Mouse (Mus musculus) intestine, embryonic 15.5 days (tissue): Measurements from ENCODE around the gene Man1a2. TPM values are rescaled to one million over a fixed set of nuclear protein-coding genes. Genes with fewer than 3 reads are reported as not detected.

Experiments
- ATAC-seq: fragments of 200-750 bp; cut with Nextera tagmentation; 2 replicates; pipeline ENCODE4 v1.8.0; 2017; ENCODE audit warnings: moderate TSS enrichment, moderate library complexity
- H3K27ac ChIP-seq: fragments of 300-500 bp; sonication (generic); 2 replicates; pipeline ENCODE4 v1.5.1; 2015; ENCODE audit warnings: mild to moderate bottlenecking, inconsistent platforms
- H3K27me3 ChIP-seq: fragments of 300-500 bp; sonication (generic); replicated peaks from 2 replicates; pipeline ENCODE4 v1.6.1; 2015; ENCODE audit warnings: inconsistent platforms
- H3K36me3 ChIP-seq: fragments of 300-500 bp; sonication (generic); 2 replicates; pipeline ENCODE4 v1.6.1; 2015; ENCODE audit warnings: inconsistent platforms
- H3K4me1 ChIP-seq: fragments of 300-500 bp; sonication (generic); replicated peaks from 2 replicates; pipeline ENCODE4 v1.6.1; 2015; ENCODE audit warnings: inconsistent platforms
- H3K4me2 ChIP-seq: fragments of 300-500 bp; sonication (generic); replicated peaks from 2 replicates; pipeline ENCODE4 v1.6.1; 2015; ENCODE audit warnings: mild to moderate bottlenecking, inconsistent platforms
- H3K4me3 ChIP-seq: fragments of 300-500 bp; sonication (generic); replicated peaks from 2 replicates; pipeline ENCODE4 v1.5.1; 2015; ENCODE audit warnings: inconsistent platforms
- H3K9ac ChIP-seq: fragments of 300-500 bp; sonication (generic); 2 replicates; pipeline ENCODE4 v1.6.1; 2015; ENCODE audit warnings: inconsistent platforms
- H3K9me3 ChIP-seq: fragments of 300-500 bp; sonication (generic); 2 replicates; pipeline ENCODE4 v1.6.1; 2016; ENCODE audit warnings: inconsistent platforms
- WGBS: fragments of 180-500 bp; shearing (Covaris S2); methylation state at CpG from one replicate; pipeline ENCODE4 v1.1.7; 2015; 5-methylcytosine and 5-hydroxymethylcytosine counted together
- polyA plus RNA-seq: library from polyadenylated mRNA; unstranded; fragments of >200 nt; fragmentation: Nextera tagmentation; extraction: Ambion mirVana; gene quantifications from 2 replicates; pipeline ENCODE4 v1.2.1, GENCODE M21; 2015

Gene Man1a2
- 84.1 and 88.8 TPM in 2 replicates for polyA plus RNA-seq

DNA sequence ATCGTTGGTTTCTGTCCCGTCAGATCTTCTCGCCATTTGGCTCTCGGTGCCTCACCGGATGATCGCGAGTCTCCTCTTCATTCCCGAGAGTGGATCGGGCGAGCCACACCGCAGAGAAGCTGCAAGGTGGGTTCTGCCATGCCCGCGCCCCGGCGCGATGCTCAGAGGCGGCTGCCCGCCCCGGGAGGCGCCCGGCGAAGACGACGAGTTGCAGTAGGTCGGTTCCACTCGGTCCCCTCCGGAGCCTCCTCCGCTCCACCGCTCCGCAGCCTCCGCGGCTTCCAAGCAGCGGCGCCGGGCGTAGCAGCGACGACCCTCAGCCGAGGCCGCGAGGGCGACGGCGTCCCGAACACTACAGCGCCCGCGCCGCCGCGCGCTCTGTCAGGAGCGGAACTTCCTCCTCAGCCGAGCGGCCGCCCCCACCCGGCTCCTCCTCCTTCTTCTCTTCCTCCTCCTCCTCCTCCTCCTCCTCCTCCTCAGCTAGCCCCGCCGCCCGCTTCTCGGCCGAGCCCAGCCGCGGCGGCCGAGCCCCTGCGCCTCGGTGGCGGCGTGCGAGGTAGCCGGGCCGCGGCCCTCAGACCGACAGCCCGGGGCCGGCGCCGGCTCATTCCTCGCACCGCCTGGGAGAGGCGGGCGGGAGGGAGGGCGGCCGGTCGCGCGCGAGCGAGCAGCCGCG lies at the start of gene Man1a2:
Gene Man1a2, minus strand, starts transcription at position 417 of the 676 bp plus-strand sequence.
- Histone ChIP-seq H3K4me1 (peaks cover 9% of the 10 kb centered on the region), H3K27ac (peak within 1 kb of the TSS; percentile 96), H3K4me3 (peak within 1 kb of the TSS; percentile 86), H3K9ac (peak within 1 kb of the TSS; percentile 91), H3K36me3 (no peaks in the 10 kb centered on the region), H3K27me3 (no peaks in the 10 kb centered on the region), H3K4me2 (peak within 1 kb of the TSS; percentile 75), H3K9me3 (no peaks in the 10 kb centered on the region)
- WGBS = under 1% methylated on average over 84 of the region's 92 CpGs
- peak; percentile 93 for ATAC-seq

GRCm38 (mm10) chr3:100734482-100735154 lies 49.3 kb upstream of the Man1a2 start:
- ATAC-seq = no peak
- no peaks in the 10 kb centered on the region for H3K4me1 ChIP-seq
- H3K4me3 ChIP-seq = no peak overlapping the region
- H3K27ac ChIP-seq = no peak overlapping the region
- H3K9ac ChIP-seq = no peak overlapping the region
- H3K4me2 ChIP-seq = no peak overlapping the region
- H3K36me3 ChIP-seq = no peaks in the 10 kb centered on the region
- no peaks in the 10 kb centered on the region for H3K9me3 ChIP-seq
- H3K27me3 ChIP-seq = no peaks in the 10 kb centered on the region
- 71% methylated on average over 12 of the region's 12 CpGs for WGBS

- H3K9ac ChIP-seq = no peak overlapping the region
- no peaks in the 10 kb centered on the region for H3K9me3 ChIP-seq
- no peaks in the 10 kb centered on the region for H3K27me3 ChIP-seq
- H3K27ac ChIP-seq = no peak overlapping the region
- no peaks in the 10 kb centered on the region for H3K36me3 ChIP-seq
- H3K4me3 ChIP-seq = no peak overlapping the region
- H3K4me2 ChIP-seq = no peak overlapping the region
- 92% methylated on average over 11 of the region's 11 CpGs for WGBS
- no peaks in the 10 kb centered on the region for H3K4me1 ChIP-seq
- no peak for ATAC-seq
Observed at GRCm38 (mm10) chr3:100731896-100732295, 46.6 kb upstream of the Man1a2 start.

- 86% methylated on average over 3 of the region's 3 CpGs for WGBS
- Histone ChIP-seq H3K36me3 (no peaks in the 10 kb centered on the region), H3K27ac (no peak overlapping the region), H3K9me3 (no peaks in the 10 kb centered on the region), H3K4me2 (no peak overlapping the region), H3K27me3 (no peaks in the 10 kb centered on the region), H3K4me3 (no peak overlapping the region), H3K9ac (no peak overlapping the region), H3K4me1 (no peaks in the 10 kb centered on the region)
- ATAC-seq = no peak
Observed at GRCm38 (mm10) chr3:100731347-100731746, 46.0 kb upstream of the Man1a2 start.

GRCm38 (mm10) chr3:100728008-100728712 lies 42.9 kb upstream of the Man1a2 start:
- H3K9ac ChIP-seq = no peak overlapping the region
- H3K4me3 ChIP-seq = no peak overlapping the region
- no peak overlapping the region for H3K27ac ChIP-seq
- no peak for ATAC-seq
- H3K4me2 ChIP-seq = no peak overlapping the region
- WGBS = 68% methylated on average over 4 of the region's 4 CpGs
- no peaks in the 10 kb centered on the region for H3K9me3 ChIP-seq
- H3K27me3 ChIP-seq = no peaks in the 10 kb centered on the region
- no peaks in the 10 kb centered on the region for H3K4me1 ChIP-seq
- no peaks in the 10 kb centered on the region for H3K36me3 ChIP-seq

- H3K36me3 ChIP-seq = no peaks in the 10 kb centered on the region
- no peaks in the 10 kb centered on the region for H3K4me1 ChIP-seq
- H3K9ac ChIP-seq = no peak overlapping the region
- H3K9me3 ChIP-seq = no peaks in the 10 kb centered on the region
- no peaks in the 10 kb centered on the region for H3K27me3 ChIP-seq
- WGBS = 61% methylated on average over 11 of the region's 11 CpGs
- H3K4me2 ChIP-seq = no peak overlapping the region
- H3K4me3 ChIP-seq = no peak overlapping the region
- no peak overlapping the region for H3K27ac ChIP-seq
- ATAC-seq = peak; percentile 63; the same call in 1 of the 2 replicates
Observed at GRCm38 (mm10) chr3:100725960-100726674, 40.8 kb upstream of the Man1a2 start.

GRCm38 (mm10) chr3:100720786-100721300 lies 35.5 kb upstream of the Man1a2 start:
- no peaks in the 10 kb centered on the region for H3K9me3 ChIP-seq
- no peak overlapping the region for H3K9ac ChIP-seq
- no peaks in the 10 kb centered on the region for H3K27me3 ChIP-seq
- H3K27ac ChIP-seq = no peak overlapping the region
- no peak overlapping the region for H3K4me2 ChIP-seq
- no peak overlapping the region for H3K4me3 ChIP-seq
- H3K36me3 ChIP-seq = no peaks in the 10 kb centered on the region
- 90% methylated on average over 5 of the region's 5 CpGs for WGBS
- ATAC-seq = no peak
- peaks cover 3% of the 10 kb centered on the region; the same call in 1 of the 2 replicates for H3K4me1 ChIP-seq

DNA sequence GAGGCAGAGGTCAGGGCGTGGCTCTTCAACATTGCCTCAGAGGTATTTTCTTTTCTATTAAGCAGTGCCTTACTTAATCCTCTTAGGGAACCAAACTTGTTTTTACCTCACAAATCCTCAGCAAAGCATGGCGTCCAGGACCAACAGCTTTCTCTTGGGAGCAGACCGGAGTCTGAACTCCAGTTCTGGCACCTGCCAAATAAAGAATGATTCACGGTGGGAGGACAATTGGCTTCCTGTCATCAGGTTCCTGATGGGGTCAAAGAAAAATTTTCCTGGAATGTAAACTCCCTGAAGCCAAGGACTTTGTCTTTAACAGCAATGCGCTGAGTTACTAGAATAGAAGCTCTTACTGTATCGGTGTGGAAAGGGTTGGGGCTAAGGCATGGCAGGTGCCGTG lies 30.9 kb upstream of the Man1a2 start:
- no peaks in the 10 kb centered on the region for H3K36me3 ChIP-seq
- H3K9me3 ChIP-seq = no peaks in the 10 kb centered on the region
- H3K27ac ChIP-seq = no peak overlapping the region
- no peak overlapping the region for H3K9ac ChIP-seq
- H3K4me3 ChIP-seq = no peak overlapping the region
- H3K4me2 ChIP-seq = no peak overlapping the region
- 59% methylated on average over 7 of the region's 7 CpGs for WGBS
- H3K4me1 ChIP-seq = peaks cover 3% of the 10 kb centered on the region; the same call in 1 of the 2 replicates
- H3K27me3 ChIP-seq = no peaks in the 10 kb centered on the region
- ATAC-seq = no peak

- H3K4me2 ChIP-seq = no peak overlapping the region
- H3K27me3 ChIP-seq = no peaks in the 10 kb centered on the region
- H3K9ac ChIP-seq = no peak overlapping the region
- 74% methylated on average over 4 of the region's 4 CpGs for WGBS
- no peak overlapping the region for H3K27ac ChIP-seq
- H3K4me3 ChIP-seq = no peak overlapping the region
- no peak for ATAC-seq
- H3K9me3 ChIP-seq = no peaks in the 10 kb centered on the region
- no peaks in the 10 kb centered on the region for H3K36me3 ChIP-seq
- peaks cover 3% of the 10 kb centered on the region; the same call in 1 of the 2 replicates for H3K4me1 ChIP-seq
Observed at GRCm38 (mm10) chr3:100715367-100715766, 30.1 kb upstream of the Man1a2 start.

DNA sequence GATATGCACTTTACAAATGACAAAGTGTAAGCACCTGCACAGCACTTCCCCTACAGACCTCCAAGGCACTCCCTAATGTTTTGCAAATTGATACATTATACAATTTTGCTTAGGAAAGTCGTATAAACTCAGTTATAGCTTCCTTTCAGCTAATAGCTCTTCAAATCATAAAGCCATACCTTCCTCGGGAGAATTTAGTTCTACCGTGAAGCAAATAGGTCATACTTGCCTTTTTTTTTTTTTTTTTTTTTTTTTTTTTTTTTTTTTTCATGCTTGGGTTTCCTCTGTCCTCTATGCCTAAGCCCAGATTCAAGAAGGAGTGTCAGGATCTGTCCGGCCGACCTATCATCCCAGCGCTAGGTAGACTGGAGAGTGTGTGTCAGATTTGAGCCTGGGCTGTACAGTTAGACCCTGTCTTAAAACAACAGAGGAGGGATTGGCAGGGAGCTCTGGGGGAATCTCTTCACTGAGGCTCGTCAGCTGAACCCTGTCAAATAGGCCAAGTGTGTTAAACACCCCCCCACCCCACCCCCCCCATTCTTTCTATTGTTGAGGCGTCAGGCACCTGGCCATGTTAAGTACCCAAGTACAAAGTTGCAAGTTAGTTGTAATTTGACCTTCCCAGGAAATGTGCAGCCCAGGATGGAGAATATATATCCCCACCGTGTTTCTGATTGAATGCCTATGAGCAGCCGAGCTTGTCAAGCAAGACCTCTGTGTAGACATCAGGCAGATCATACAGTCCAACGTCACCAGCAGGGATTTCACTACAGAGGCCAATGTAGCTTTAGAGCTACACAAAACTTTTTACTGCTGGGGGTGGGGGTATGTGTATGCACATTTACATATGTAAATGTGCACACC lies 28.1 kb upstream of the Man1a2 start:
- H3K9me3 ChIP-seq = no peaks in the 10 kb centered on the region
- no peak overlapping the region for H3K4me3 ChIP-seq
- no peak overlapping the region for H3K9ac ChIP-seq
- H3K4me1 ChIP-seq = peaks cover 3% of the 10 kb centered on the region; the same call in 1 of the 2 replicates
- WGBS = 70% methylated on average over 11 of the region's 11 CpGs
- no peak overlapping the region for H3K27ac ChIP-seq
- H3K27me3 ChIP-seq = no peaks in the 10 kb centered on the region
- no peak for ATAC-seq
- H3K36me3 ChIP-seq = no peaks in the 10 kb centered on the region
- H3K4me2 ChIP-seq = no peak overlapping the region

DNA sequence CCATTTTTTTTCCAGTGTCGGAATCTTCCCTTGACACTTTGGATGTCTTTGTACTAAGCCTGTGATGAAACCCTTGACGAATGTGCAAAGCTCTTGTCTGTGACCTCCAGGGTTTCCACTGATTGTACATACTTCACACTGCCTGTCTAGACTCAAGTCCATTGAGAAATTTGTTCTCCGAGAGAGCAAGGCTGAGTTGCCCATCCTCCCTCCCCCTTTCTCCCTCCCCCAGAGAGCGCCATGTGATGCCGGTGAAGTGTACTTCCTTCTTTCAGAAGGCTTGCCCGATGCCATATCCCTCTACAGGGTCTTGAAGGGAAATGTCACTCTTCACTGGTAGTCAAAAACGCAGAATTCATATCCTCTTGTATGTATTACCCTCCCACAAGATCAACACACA lies 26.8 kb upstream of the Man1a2 start:
- Histone ChIP-seq H3K27ac (no peak overlapping the region), H3K4me3 (no peak overlapping the region), H3K9me3 (no peaks in the 10 kb centered on the region), H3K36me3 (no peaks in the 10 kb centered on the region), H3K9ac (no peak overlapping the region), H3K4me2 (no peak overlapping the region), H3K4me1 (peaks cover 3% of the 10 kb centered on the region; the same call in 1 of the 2 replicates), H3K27me3 (no peaks in the 10 kb centered on the region)
- ATAC-seq = no peak
- WGBS = 68% methylated on average over 7 of the region's 7 CpGs
